Mouse (Mus musculus) B cell, adult 62 days (primary cell): Measurements from ENCODE around the gene Defb21. TPM values are rescaled to one million over a fixed set of nuclear protein-coding genes. Genes with fewer than 3 reads are reported as not detected.

Experiments
- total RNA-seq: library from RNA; stranded (reverse); gene quantifications from 4 replicates; pipeline ENCODE4 v1.2.4, GENCODE M21; 2023

Gene Defb21
- total RNA-seq: not detected in 4 replicates

DNA sequence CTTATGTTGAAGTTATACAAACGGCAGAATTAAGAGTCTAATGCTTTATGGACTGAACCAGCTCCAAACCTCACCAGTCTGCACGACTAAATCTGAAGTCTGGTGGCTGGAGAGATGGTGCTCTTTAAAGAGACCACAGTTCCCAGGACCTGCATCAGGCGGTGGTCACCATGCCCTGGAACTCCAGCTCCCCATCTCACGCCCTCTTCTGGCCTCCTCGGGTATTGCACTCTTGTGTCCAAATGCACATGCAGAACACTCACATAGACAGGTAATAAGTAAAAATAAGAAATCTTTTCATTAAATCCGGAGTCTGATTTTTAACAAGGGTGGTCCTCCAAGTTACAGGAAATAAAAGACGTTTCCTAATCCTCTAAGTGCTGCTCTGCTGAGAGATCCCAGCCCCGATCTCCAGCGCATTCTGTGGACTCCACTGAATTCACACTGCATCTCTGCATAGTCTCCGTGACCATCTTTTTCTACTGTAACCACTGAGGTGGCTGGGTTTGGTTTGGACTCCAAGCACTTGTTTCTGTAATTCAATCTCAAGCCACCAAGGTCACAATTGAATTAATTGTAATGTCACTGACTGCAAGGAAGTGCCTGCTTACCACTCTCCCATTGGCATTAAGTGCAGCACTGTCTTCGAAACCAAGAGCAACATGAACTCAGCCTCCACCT lies at the start of gene Defb21:
Gene Defb21, plus strand, starts transcription at position 631 of the 681 bp plus-strand sequence.

DNA sequence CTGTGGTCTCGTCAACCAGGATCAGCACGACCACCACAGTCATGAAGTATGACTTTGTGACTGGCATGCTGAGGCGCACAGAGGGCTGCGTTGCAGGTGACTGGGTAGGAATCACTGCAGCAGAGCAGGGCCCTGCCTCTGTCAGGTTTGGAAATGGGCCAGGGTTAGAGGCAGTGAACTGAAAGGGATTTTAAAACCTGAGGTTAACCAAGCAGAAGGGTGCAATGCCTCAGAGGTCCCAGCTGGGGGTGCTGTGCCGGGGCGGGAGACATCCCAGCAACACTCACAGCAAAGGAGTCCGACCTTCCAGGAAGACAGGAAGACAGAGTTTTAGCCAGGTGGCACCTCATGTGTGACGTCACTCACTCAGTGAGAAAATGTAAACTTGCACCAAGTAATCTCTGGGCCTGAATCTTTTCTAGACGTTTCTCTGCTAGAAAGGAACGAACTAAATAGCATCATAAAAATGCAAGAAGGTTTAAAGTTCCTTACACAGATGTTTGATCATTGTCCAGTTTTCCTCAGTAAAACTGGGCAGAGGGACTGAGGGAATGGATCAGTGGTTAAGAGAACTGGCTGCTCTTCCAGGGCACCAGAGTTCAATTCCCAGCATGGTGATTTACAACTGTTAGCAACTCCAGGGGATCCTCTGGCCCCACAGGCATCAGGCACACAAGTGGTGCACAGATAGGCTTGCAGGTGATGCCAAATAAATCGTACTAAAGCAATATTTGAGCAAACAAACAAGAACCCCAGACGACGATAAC lies 32.4 kb upstream of the Defb21 start, which contains the start of gene Defb29:
Gene Defb29, minus strand, starts transcription at position 155 of the 767 bp plus-strand sequence.

DNA sequence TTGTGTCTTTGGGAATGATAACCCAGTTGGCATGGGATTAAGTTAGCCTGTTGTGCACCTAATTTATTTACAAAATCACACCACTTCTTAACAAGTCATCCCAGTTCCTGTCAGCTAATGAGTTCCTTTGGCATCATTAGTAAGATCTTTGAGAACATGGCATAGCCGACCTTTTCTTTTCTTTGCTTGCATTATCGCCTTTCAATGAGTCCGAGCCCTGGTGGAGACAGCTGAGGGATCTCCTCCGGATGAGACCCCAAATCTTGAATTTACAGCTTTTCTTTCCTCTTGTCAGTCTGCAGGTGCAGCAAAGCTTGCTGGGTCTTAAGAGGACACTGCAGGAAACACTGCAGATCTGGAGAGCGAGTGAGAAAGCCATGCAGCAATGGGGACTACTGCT lies 3.5 kb upstream of the Defb21 start, which contains the start of gene Gm17416:
Gene Gm17416, plus strand, starts transcription at position 301 of the 400 bp plus-strand sequence.

DNA sequence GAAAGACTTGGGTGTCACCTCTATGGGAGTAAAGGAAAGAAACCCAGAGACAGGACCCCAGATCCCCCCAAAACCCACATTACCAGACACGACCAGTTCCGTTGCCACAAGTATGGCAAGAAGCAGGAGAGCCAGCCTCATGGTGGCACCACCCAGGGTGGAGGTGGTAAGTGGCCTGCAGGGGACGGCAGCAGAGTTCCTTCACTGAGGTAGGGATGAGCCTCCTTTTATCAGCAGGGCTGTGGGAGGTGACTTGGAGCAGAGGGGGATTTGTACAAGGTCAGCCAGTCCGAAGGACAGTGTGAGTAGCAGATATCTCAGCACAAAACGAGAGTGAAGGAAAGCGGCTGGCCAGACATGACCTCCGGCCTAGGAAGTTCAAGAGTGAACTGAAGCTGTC lies 7.6 kb downstream of the Defb21 start, which contains the start of gene Defb19:
Gene Defb19, minus strand, starts transcription at position 206 of the 400 bp plus-strand sequence.

DNA sequence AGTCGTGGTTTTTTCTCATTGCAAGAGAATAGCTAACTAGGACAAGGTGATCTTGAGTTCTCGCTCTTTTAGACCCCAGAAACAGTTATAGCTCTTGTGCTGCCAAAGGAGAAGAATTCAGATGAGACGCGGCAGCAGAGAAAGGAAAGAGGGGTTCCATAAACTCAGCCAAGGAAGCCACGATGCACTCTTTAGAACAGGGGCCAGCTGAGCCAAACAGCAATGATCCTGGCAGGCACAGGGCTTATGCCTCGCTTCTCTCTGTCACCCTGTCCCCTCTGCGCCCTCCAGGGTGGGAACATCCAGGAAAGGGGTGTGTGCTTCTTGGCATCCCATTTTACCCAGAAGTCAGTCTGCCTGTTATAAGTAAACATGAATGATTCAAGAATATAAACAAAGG lies 26.8 kb downstream of the Defb21 start, which contains the start of gene Defb45:
Gene Defb45, minus strand, starts transcription at position 101 of the 400 bp plus-strand sequence.

DNA sequence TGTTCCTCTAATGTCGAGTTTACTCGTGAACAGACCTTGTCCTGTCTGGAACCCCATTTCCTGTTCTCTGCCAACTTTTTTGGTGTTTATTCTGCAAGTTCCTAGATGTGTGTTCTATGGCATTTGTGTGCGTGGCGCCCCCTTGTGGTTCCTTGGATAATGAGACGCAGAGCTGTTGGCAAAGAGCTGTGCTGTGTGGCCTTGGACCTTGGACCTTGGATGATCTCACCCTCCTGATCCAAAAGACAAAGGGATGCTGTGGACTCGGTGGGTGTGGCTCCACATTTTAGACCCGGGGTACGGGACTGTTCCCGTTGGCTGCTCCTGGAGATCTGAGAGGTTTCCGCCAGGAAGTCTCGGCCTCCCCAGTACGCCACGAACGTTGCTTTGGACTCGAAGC lies 31.5 kb downstream of the Defb21 start, which contains the start of gene Defb36:
Gene Defb36, plus strand, starts transcription at position 271 of the 400 bp plus-strand sequence.

DNA sequence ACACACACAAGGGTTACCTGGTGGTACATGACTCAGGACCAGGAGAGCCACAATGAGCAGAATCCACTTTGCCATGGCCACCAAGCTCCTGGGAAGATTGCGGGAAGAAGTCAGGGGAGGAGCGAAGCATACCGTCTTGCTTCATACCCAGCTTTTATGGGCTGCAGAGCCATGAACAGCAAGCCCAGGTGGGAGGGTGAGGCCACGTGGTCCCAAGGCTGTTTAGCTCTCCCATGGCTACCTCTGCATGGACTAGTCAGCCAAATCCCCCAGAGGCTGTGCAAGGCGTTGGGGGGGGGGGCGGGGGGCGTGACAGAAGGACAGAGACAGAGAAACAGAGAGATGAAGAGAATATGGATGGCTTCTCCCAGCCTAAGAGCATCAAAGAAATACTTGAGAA lies 50.4 kb downstream of the Defb21 start, which contains the start of gene Defb25:
Gene Defb25, minus strand, starts transcription at position 101 of the 400 bp plus-strand sequence.

Other genes starting within 250 kb of the Defb21 start
- 177 to 215 TPM (median 195 TPM) in 4 replicates for gene Rbck1, start 240.1 kb upstream of the Defb21 start, total RNA-seq
- 2.8 to 7.2 TPM (median 4.1 TPM) in 4 replicates for gene Trib3, start 228.7 kb upstream of the Defb21 start, total RNA-seq
- not detected in 4 replicates for gene Nrsn2, start 196.1 kb upstream of the Defb21 start, total RNA-seq
- 1.8 to 3.3 TPM (median 2.6 TPM) in 4 replicates for gene Sox12, start 174.7 kb upstream of the Defb21 start, total RNA-seq
- 2.9 to 3.5 TPM (median 3.2 TPM) in 4 replicates for gene Zcchc3, start 157.7 kb upstream of the Defb21 start, total RNA-seq
- 0.53 to 1.5 TPM in 2 of 4 replicates, not detected in the others for gene 6820408C15Rik, start 157.2 kb upstream of the Defb21 start, total RNA-seq
- not detected in 4 replicates for gene Defb23, start 108.1 kb upstream of the Defb21 start, total RNA-seq
- not detected in 4 replicates for gene Defb20, start 95.7 kb upstream of the Defb21 start, total RNA-seq
- not detected in 4 replicates for gene Defb22, start 82.6 kb upstream of the Defb21 start, total RNA-seq
- gene Defb26, start 61.1 kb upstream of the Defb21 start, total RNA-seq: not detected in 4 replicates
- not detected in 4 replicates for gene Defb28, start 54.5 kb upstream of the Defb21 start, total RNA-seq
- gene Defb29, start 32.6 kb upstream of the Defb21 start, total RNA-seq: not detected in 4 replicates
- gene Gm17416, start 3.4 kb upstream of the Defb21 start, total RNA-seq: not detected in 4 replicates
- not detected in 4 replicates for gene Defb19, start 7.6 kb downstream of the Defb21 start, total RNA-seq
- not detected in 4 replicates for gene Defb45, start 26.7 kb downstream of the Defb21 start, total RNA-seq
- not detected in 4 replicates for gene Defb36, start 31.6 kb downstream of the Defb21 start, total RNA-seq
- not detected in 4 replicates for gene Defb25, start 50.3 kb downstream of the Defb21 start, total RNA-seq
- not detected in 4 replicates for gene Rem1, start 54.2 kb downstream of the Defb21 start, total RNA-seq
- 91.4 to 102 TPM (median 99.1 TPM) in 4 replicates for gene H13, start 96.7 kb downstream of the Defb21 start, total RNA-seq
- 19.7 to 26.7 TPM (median 21.4 TPM) in 4 replicates for gene Mcts2, start 114.3 kb downstream of the Defb21 start, total RNA-seq
- gene Id1, start 163.5 kb downstream of the Defb21 start, total RNA-seq: 0.81 to 2.2 TPM in 2 of 4 replicates, not detected in the others
- gene Cox4i2, start 181.4 kb downstream of the Defb21 start, total RNA-seq: not detected in 4 replicates